Mouse (Mus musculus) lung, postnatal 10 days (tissue): Measurements from ENCODE around the gene Dhrs1.

Experiments
- DNase-seq: peaks from one replicate; pipeline ENCODE4 v3.0.0; 2021

Gene Dhrs1

GRCm38 (mm10) chr14:55745180-55745860 is at the start of gene Dhrs1, which contains the start of gene Nop9:
Dhrs1 (minus strand) TSS chr14:55745690.
Nop9 (plus strand) TSS chr14:55745693.
- DNase-seq: peak; percentile 91

GRCm38 (mm10) chr14:55793946-55794345 is 48.5 kb upstream of the Dhrs1 start:
- DNase-seq: peak; percentile 50

- peak; percentile 11 for DNase-seq
Measured at GRCm38 (mm10) chr14:55793461-55793860, 48.0 kb upstream of the Dhrs1 start.

GRCm38 (mm10) chr14:55788256-55789050 is 43.0 kb upstream of the Dhrs1 start, which contains the start of gene Ripk3:
Ripk3 (minus strand) TSS chr14:55788865.
- DNase-seq: peak; percentile 79

- peak; percentile 3 for DNase-seq
Measured at GRCm38 (mm10) chr14:55787731-55788130, 42.2 kb upstream of the Dhrs1 start.

- peak; percentile 37 for DNase-seq
Measured at GRCm38 (mm10) chr14:55785195-55785594, 39.7 kb upstream of the Dhrs1 start.

- DNase-seq: peak; percentile 56
Measured at GRCm38 (mm10) chr14:55783958-55784235, 38.4 kb upstream of the Dhrs1 start, which contains the start of gene Adcy4. Adcy4 (minus strand) TSS chr14:55784095.

GRCm38 (mm10) chr14:55783171-55783957 is 37.9 kb upstream of the Dhrs1 start:
- peak; percentile 69 for DNase-seq

GRCm38 (mm10) chr14:55782361-55782960 is 37.0 kb upstream of the Dhrs1 start:
- peak; percentile 11 for DNase-seq

- DNase-seq: peak; percentile 86
Measured at GRCm38 (mm10) chr14:55781310-55781709, 35.8 kb upstream of the Dhrs1 start.

- peak; percentile 5 for DNase-seq
Measured at GRCm38 (mm10) chr14:55780736-55781135, 35.2 kb upstream of the Dhrs1 start.

- DNase-seq: peak; percentile 25
Measured at GRCm38 (mm10) chr14:55779656-55780055, 34.2 kb upstream of the Dhrs1 start.

- peak; percentile 1 for DNase-seq
Measured at GRCm38 (mm10) chr14:55778686-55779085, 33.2 kb upstream of the Dhrs1 start.

GRCm38 (mm10) chr14:55777806-55778205 is 32.3 kb upstream of the Dhrs1 start:
- DNase-seq: no peak

- no peak for DNase-seq
Measured at GRCm38 (mm10) chr14:55777176-55777575, 31.7 kb upstream of the Dhrs1 start.

- DNase-seq: no peak
Measured at GRCm38 (mm10) chr14:55776711-55777110, 31.2 kb upstream of the Dhrs1 start.

- no peak for DNase-seq
Measured at GRCm38 (mm10) chr14:55769087-55769703, 23.7 kb upstream of the Dhrs1 start.

- no peak for DNase-seq
Measured at GRCm38 (mm10) chr14:55768555-55768954, 23.1 kb upstream of the Dhrs1 start.

GRCm38 (mm10) chr14:55767519-55768414 is 22.3 kb upstream of the Dhrs1 start:
- DNase-seq: peak; percentile 68

GRCm38 (mm10) chr14:55765696-55766095 is 20.2 kb upstream of the Dhrs1 start, which contains the start of gene Ltb4r1:
Ltb4r1 (plus strand) TSS chr14:55765962.
- DNase-seq: no peak

- DNase-seq: peak; percentile 57
Measured at GRCm38 (mm10) chr14:55763166-55763565, 17.7 kb upstream of the Dhrs1 start.
